Mouse (Mus musculus) ES-E14 (cell line): ENCODE measurements around the gene Kifap3.

Source experiments
- CHD2 ChIP-seq: IDR thresholded peaks from 2 replicates; pipeline ENCODE4 v1.6.1; 2014; ENCODE audit warnings: mild to moderate bottlenecking, low read depth, low read length, inconsistent platforms
- HCFC1 ChIP-seq: IDR thresholded peaks from 2 replicates; pipeline ENCODE4 v1.6.1; 2012; ENCODE audit warnings: low read length, inconsistent platforms, borderline replicate concordance; ENCODE audit not compliant: insufficient read depth
- MAFK ChIP-seq: IDR thresholded peaks from 2 replicates; pipeline ENCODE4 v1.6.1; 2014; ENCODE audit warnings: mild to moderate bottlenecking, low read depth, low read length, inconsistent platforms; ENCODE audit not compliant: insufficient read depth
- ZC3H11A ChIP-seq: IDR thresholded peaks from 2 replicates; pipeline ENCODE4 v1.6.1; 2012; ENCODE audit warnings: low read depth, mild to moderate bottlenecking, inconsistent platforms, low read length, borderline replicate concordance
- ZNF384 ChIP-seq: IDR thresholded peaks from 2 replicates; pipeline ENCODE4 v1.6.1; 2012; ENCODE audit warnings: low read depth, low read length, inconsistent platforms

GRCm38 (mm10) chr1:163910343-163910742 is 131.0 kb downstream of the Kifap3 start:
- peak; percentile 52; the same call in 1 of the 2 replicates for TF ChIP-seq ZC3H11A
- no peak for TF ChIP-seq HCFC1
- no peak for TF ChIP-seq CHD2
- no peak for TF ChIP-seq ZNF384
- 0 out of 2 replicates have a peak, but pooled peaks have one; percentile 9 for TF ChIP-seq MAFK
